Mouse (Mus musculus) midbrain, embryonic 16.5 days (tissue): ENCODE measurements around the gene Epha6. TPM values are rescaled to one million over a fixed set of nuclear protein-coding genes. Genes with fewer than 3 reads are reported as not detected.
A peak's percentile ranks its signal among the peaks of the same experiment; 100 is the strongest.

Experiments used
- ATAC-seq: fragments of 200-750 bp; cut with Nextera tagmentation; 2 replicates; pipeline ENCODE4 v1.8.0; 2017; ENCODE audit warnings: moderate TSS enrichment
- H3K27ac ChIP-seq: fragments of 300-500 bp; sonication (generic); 2 replicates; pipeline ENCODE4 v1.5.1; 2014; ENCODE audit warnings: mild to moderate bottlenecking, low read length, mixed read lengths
- H3K27me3 ChIP-seq: fragments of 300-500 bp; sonication (generic); 2 replicates; pipeline ENCODE4 v1.6.1; 2014; ENCODE audit warnings: low read depth, low read length, mixed read lengths; ENCODE audit not compliant: control insufficient read depth, insufficient read depth
- H3K36me3 ChIP-seq: fragments of 300-500 bp; sonication (generic); 2 replicates; pipeline ENCODE4 v1.6.1; 2014; ENCODE audit warnings: mild to moderate bottlenecking, low read length, moderate library complexity, mixed read lengths; ENCODE audit not compliant: control insufficient read depth, insufficient read depth
- H3K4me1 ChIP-seq: fragments of 300-500 bp; sonication (generic); 2 replicates; pipeline ENCODE4 v1.6.1; 2014; ENCODE audit warnings: mild to moderate bottlenecking, low read length, mixed read lengths; ENCODE audit not compliant: control insufficient read depth, insufficient read depth
- H3K4me2 ChIP-seq: fragments of 300-500 bp; sonication (generic); 2 replicates; pipeline ENCODE4 v1.6.1; 2014; ENCODE audit warnings: mild to moderate bottlenecking, low read length, mixed read lengths
- H3K4me3 ChIP-seq: fragments of 300-500 bp; sonication (generic); 2 replicates; pipeline ENCODE4 v1.5.1; 2014; ENCODE audit warnings: low read depth, mild to moderate bottlenecking, low read length, moderate library complexity, mixed read lengths
- H3K9ac ChIP-seq: fragments of 300-500 bp; sonication (generic); 2 replicates; pipeline ENCODE4 v1.6.1; 2014; ENCODE audit warnings: low read depth, low read length, mixed read lengths
- H3K9me3 ChIP-seq: fragments of 300-500 bp; sonication (generic); replicated peaks from 2 replicates; pipeline ENCODE4 v1.6.1; 2014; ENCODE audit warnings: mild to moderate bottlenecking, low read length, mixed read lengths; ENCODE audit not compliant: control insufficient read depth, poor library complexity, severe bottlenecking
- WGBS: fragments of 180-500 bp; shearing (Covaris S2); extraction: QIAGEN DNeasy Blood & Tissue Kit; methylation state at CpG from one replicate; pipeline ENCODE4 v1.1.7; 2014; 5-methylcytosine and 5-hydroxymethylcytosine counted together
- polyA plus RNA-seq: library from polyadenylated mRNA; unstranded; fragments of >200 nt; fragmentation: Nextera tagmentation; extraction: Ambion mirVana; gene quantifications from 2 replicates; pipeline ENCODE4 v1.2.1, GENCODE M21; 2015

Gene Epha6
- polyA plus RNA-seq, 1 experiment from 2014 or later: 6.4 TPM

- H3K4me1 ChIP-seq: no peaks in the 10 kb centered on the region
- H3K9ac ChIP-seq: no peak overlapping the region
- ATAC-seq: no peak
- H3K27me3 ChIP-seq: no peaks in the 10 kb centered on the region
- H3K36me3 ChIP-seq: no peaks in the 10 kb centered on the region
- H3K4me2 ChIP-seq: no peak overlapping the region
- no peaks in the 10 kb centered on the region for H3K9me3 ChIP-seq
- no peak overlapping the region for H3K4me3 ChIP-seq
- H3K27ac ChIP-seq: no peak overlapping the region
Measured at GRCm38 (mm10) chr16:60375147-60375546, 230.2 kb downstream of the Epha6 start.

DNA sequence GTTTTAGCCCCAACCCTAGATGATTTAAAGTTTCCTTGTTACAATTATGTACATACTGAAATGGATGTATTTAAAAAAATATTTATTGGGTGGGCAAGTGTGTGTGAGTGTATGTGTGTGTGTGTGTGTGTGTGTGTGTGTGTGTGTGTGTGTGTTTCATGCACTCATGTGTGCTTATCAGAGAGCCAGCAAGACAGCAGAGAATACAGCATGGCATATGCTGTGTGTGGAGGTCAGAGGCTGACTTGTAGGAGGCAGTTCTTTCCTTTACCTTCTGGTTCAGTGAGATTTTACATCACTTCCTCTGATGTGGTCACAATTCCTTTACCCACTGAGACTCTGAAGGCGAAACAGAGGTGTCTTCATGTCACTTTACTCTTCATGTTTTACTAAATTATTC, 321.4 kb downstream of the Epha6 start:
- H3K4me1 ChIP-seq: no peaks in the 10 kb centered on the region
- ATAC-seq: no peak
- 84% methylated on average over 1 of the region's 1 CpGs for WGBS

GRCm38 (mm10) chr16:60274109-60274508, 331.2 kb downstream of the Epha6 start:
- no peaks in the 10 kb centered on the region for H3K9me3 ChIP-seq
- ATAC-seq: no peak
- WGBS: 79% methylated on average over 2 of the region's 2 CpGs
- no peak overlapping the region for H3K27ac ChIP-seq
- no peak overlapping the region for H3K9ac ChIP-seq
- no peak overlapping the region for H3K4me3 ChIP-seq
- H3K27me3 ChIP-seq: no peaks in the 10 kb centered on the region
- no peak overlapping the region for H3K4me2 ChIP-seq
- H3K4me1 ChIP-seq: no peaks in the 10 kb centered on the region
- H3K36me3 ChIP-seq: no peaks in the 10 kb centered on the region

More for the DNA sequence above, 321.4 kb downstream of the Epha6 start:
- Histone ChIP-seq H3K36me3 (no peaks in the 10 kb centered on the region), H3K4me2 (no peak overlapping the region), H3K27ac (no peak overlapping the region), H3K9me3 (no peaks in the 10 kb centered on the region), H3K27me3 (no peaks in the 10 kb centered on the region), H3K9ac (no peak overlapping the region), H3K4me3 (no peak overlapping the region)

GRCm38 (mm10) chr16:60266367-60267351, 338.7 kb downstream of the Epha6 start:
- Histone ChIP-seq H3K27me3 (no peaks in the 10 kb centered on the region), H3K4me2 (no peak overlapping the region), H3K36me3 (no peaks in the 10 kb centered on the region), H3K4me1 (no peaks in the 10 kb centered on the region), H3K4me3 (no peak overlapping the region), H3K9me3 (no peaks in the 10 kb centered on the region), H3K27ac (no peak overlapping the region), H3K9ac (no peak overlapping the region)
- ATAC-seq: peak; percentile 91
- 61% methylated on average over 9 of the region's 9 CpGs for WGBS

DNA sequence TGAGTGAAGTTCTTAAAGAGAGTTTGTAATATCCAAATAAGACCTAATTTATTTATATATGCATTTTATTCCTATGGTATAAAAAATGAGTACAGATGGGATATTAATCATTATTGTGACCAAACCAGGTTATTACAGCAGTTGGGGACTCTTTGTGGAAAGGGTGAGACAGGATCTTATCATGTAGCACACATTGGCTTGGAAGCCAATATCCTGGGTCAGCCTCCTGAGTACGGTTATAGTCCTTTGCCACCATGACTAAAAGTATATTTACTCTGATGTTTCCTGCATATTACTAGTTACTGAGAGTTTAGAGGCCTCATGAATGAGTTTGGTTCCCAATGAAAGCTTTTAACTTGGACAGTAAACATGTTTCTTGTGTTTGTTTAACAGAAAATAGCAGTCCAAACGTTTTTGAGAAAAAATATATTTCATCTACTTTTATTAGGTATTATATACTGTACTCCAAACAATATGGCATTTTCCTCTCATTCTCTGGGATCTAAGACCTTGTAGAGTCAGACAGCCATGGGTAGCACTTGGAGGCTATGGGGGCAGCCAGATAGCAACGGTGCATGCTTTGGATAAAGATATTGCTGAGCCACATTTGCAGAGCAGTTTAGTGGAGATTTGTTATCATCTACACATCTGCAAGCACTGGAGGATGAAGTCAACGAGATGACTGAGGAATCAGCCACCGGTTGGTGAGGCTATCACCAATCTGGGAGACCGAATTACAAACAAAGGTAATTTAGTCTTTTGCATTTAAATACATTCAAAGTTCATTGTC, 340.4 kb downstream of the Epha6 start:
- no peaks in the 10 kb centered on the region for H3K36me3 ChIP-seq
- H3K27ac ChIP-seq: no peak overlapping the region
- WGBS: 78% methylated on average over 6 of the region's 6 CpGs

GRCm38 (mm10) chr16:60258151-60258635, 347.1 kb downstream of the Epha6 start:
- no peak overlapping the region for H3K27ac ChIP-seq
- H3K4me2 ChIP-seq: no peak overlapping the region
- H3K36me3 ChIP-seq: no peaks in the 10 kb centered on the region
- no peaks in the 10 kb centered on the region for H3K27me3 ChIP-seq
- no peak overlapping the region for H3K9ac ChIP-seq
- H3K9me3 ChIP-seq: no peaks in the 10 kb centered on the region
- ATAC-seq: no peak
- no peaks in the 10 kb centered on the region for H3K4me1 ChIP-seq
- no peak overlapping the region for H3K4me3 ChIP-seq
- WGBS: 78% methylated on average over 7 of the region's 7 CpGs

More for the DNA sequence above, 340.4 kb downstream of the Epha6 start:
- no peak for ATAC-seq
- Histone ChIP-seq H3K27me3 (no peaks in the 10 kb centered on the region), H3K4me3 (no peak overlapping the region), H3K4me2 (no peak overlapping the region), H3K9ac (no peak overlapping the region), H3K4me1 (no peaks in the 10 kb centered on the region), H3K9me3 (no peaks in the 10 kb centered on the region)

GRCm38 (mm10) chr16:60257623-60258022, 347.7 kb downstream of the Epha6 start:
- Histone ChIP-seq H3K36me3 (no peaks in the 10 kb centered on the region), H3K4me2 (no peak overlapping the region), H3K27me3 (no peaks in the 10 kb centered on the region), H3K4me3 (no peak overlapping the region), H3K9me3 (no peaks in the 10 kb centered on the region), H3K27ac (no peak overlapping the region), H3K9ac (no peak overlapping the region), H3K4me1 (no peaks in the 10 kb centered on the region)
- 79% methylated on average over 2 of the region's 2 CpGs for WGBS
- ATAC-seq: no peak

DNA sequence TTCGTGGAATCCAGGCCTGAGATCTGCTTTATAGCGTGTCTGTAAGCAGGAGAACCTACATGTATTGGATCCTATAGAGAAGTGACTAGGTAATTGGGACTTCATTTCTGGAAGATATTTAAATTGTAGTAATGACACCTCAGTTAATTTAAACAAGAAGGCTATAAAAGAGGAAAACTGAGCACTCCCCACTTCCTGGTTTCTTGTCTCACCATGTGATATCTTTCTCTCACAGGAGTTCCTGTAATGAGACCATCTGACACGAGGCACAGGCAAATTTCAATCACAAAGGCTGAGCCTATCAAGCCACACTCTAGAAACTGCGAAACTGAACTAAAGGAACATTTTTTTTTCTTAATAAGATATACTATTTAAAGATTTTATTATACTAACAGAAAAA, 348.3 kb downstream of the Epha6 start:
- H3K36me3 ChIP-seq: no peaks in the 10 kb centered on the region
- no peak overlapping the region for H3K9ac ChIP-seq
- H3K27ac ChIP-seq: no peak overlapping the region
- H3K27me3 ChIP-seq: no peaks in the 10 kb centered on the region
- H3K4me2 ChIP-seq: no peak overlapping the region
- no peaks in the 10 kb centered on the region for H3K4me1 ChIP-seq
- ATAC-seq: no peak
- WGBS: 69% methylated on average over 4 of the region's 4 CpGs
- H3K9me3 ChIP-seq: no peaks in the 10 kb centered on the region
- no peak overlapping the region for H3K4me3 ChIP-seq
